Mouse (Mus musculus) left cerebral cortex, postnatal 25 days (tissue): ENCODE results near the gene Adgra3. TPM values are rescaled to one million over a fixed set of nuclear protein-coding genes. Genes with fewer than 3 reads are reported as not detected.

Experiments
- DNase-seq, 2 experiments: peaks; one replicate each; pipeline ENCODE4 v3.0.0; 2022; ENCODE audit warnings: low spot score in 2 of 2, mixed read lengths in 1 of 2
- intact Hi-C: fragments of 180-260 bp; cut with DNase I; formaldehyde crosslinking; loops from one replicate; pipeline ENCODE4 v1.15.1; 2025
- total RNA-seq, 2 experiments: library from RNA; stranded (reverse); gene quantifications; 2 replicates each; pipeline ENCODE4 v1.2.3; 2021

The Adgra3 gene
- total RNA-seq, 2 experiments from 2014 or later: 22.8 to 27.4 TPM

DNA sequence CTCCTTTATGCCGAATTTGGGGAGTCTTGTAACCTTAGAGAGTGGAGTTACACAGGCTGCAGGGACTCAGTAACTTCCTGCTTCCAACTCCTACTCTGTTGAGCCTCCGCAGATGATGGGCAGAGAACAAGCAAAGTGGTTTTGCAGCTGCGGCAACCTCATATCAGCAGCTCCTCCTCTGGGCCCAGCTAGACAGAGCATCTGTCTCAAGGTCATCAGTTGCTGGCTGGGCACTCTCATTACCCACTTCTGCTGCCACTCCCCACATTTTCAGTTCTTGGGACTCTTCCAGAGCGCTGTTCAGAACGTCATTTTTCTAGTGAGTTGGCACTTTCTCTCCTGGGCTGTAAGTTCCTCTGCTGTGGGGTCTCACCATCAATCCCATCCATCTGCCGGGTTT lies 24.6 kb downstream of the Adgra3 start:
- intact Hi-C loops: loop anchor here (5.0 kb wide), 1 partner anchor 37 kb away; no protein-coding TSS in a partner anchor
- no peak for DNase-seq

DNA sequence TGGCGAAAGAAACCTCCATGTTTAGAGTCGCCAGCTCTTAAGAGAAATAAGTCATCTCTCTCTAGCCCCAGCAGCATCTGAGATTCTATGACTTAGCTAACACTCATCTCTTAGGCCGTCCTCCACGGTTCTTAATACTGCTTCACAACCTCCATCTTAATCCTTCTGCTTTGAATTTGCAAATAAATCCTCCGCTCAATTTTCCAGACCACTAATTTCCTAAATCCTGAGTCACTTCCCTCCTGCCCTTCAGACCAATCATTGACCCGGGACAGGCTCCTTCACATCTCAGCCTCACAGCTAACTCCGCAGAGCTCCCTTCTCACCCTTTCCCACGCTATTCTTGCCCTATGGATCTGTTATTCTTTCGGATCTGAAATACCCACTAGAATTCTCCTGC lies 25.1 kb downstream of the Adgra3 start:
- intact Hi-C loops: loop anchor here (5.0 kb wide), 1 partner anchor 36 kb away; no protein-coding TSS in a partner anchor
- no peak for DNase-seq

DNA sequence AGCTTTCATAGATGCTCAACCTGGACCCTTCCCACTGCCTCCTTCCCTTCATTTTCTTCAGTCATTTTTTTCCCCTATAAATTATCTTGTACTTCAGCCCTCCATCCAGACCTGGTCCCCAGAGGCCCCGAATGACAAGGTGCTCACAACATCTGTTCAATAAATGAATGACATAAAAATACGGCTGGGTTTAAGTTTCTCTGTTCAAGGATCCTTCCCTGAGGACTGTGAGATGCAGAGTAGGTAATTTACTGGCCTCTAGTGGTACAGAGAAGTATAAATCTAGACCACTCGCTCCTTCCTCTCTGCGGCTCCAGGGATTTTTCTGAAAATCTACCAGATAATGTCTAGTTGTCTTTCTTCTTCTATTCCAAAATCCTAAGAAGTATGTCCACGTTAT lies 26.5 kb downstream of the Adgra3 start:
- peak; percentile 22 to 35 for DNase-seq
- intact Hi-C loops: loop anchor here (1.0 to 5.0 kb wide), 2 partner anchors 35 to 54 kb away; no protein-coding TSS in a partner anchor

DNA sequence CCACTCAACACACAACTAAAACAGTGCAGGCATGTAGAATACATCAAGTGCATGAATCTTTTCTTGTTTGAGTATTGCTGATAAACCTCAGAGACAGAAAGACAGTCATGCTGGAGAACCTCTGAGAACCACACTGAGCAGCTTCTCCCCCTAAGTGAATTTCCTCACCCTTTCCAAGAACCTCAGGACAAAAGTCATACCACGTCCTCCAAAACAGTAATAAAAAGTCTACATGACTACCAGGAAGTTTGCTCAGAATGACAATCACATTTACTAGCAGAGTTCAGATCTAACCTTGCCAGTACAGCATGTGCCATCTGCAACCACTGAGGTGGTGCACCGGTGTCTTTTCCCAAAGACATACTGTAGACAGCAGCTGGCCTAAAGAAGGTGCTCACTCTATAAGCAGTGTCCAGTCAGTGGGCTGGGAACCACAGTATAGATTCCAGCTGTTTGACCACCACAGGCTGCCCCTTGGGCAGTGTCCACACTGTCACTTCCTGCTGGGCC lies 27.0 kb downstream of the Adgra3 start:
- DNase-seq: no peak
- intact Hi-C loops: loop anchor here (1.0 to 5.0 kb wide), 2 partner anchors 35 to 54 kb away; no protein-coding TSS in a partner anchor

DNA sequence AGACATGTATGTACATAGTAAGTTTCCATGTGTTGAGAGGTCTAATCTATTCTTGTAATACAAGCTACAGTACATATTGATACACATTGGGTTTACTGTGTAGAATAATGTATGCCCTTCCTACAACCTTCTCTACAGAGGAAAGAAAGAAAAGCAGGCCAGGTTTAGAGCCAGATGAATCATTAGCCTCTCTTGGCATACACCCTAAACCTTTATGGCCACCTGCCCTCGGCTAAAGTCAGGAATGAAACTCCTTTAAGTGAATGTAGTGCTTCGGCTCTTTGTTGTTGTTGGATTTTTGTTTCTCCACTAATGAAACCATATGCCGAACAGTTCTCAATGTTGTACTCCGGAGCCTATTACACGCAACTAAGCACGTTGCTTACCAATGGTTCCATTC lies 27.5 kb downstream of the Adgra3 start:
- intact Hi-C loops: loop anchor here (5.0 kb wide), 1 partner anchor 34 kb away; no protein-coding TSS in a partner anchor

DNA sequence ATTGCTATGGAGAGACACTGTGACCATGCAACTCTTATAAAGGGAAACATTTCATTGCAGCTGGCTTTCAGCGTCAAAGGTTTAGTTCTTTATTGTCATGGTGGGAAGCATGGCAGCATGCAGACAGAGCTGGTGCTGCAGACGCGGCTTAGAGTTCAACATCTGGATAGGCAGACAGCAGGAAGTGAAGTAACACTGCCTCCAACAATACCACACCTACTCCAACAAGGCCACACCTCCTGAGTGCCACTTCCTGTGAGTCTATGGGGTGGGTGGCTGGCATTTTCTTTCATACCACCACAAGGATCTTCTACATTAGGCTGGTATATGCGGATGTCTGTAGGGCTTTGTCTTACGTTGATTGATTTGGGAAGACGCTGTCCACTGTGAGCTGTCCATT lies 29.1 kb downstream of the Adgra3 start:
- intact Hi-C loops: loop anchor here (5.0 kb wide), 1 partner anchor 32 kb away; no protein-coding TSS in a partner anchor
- DNase-seq: no peak

More for the DNA sequence above, 27.5 kb downstream of the Adgra3 start:
- no peak for DNase-seq

DNA sequence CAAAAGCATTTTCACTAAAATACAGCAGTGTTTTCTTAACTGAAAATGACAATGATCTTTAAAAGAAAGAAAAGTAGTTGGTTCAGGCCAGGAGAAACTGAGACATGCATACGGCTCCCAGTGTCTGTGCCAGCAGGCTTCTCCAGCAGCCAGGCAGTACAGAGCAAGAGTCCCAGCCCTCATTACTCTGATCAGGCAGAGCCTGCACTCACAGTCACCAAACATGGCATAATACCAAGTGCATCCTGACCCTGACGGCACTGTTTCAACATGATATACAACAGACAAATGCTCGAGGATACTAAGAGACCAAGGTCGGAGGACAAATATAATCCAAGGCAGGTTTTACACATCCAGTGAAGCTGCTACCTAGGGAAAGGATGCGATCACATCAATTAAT lies 31.2 kb downstream of the Adgra3 start:
- intact Hi-C loops: no loop called here
- no peak for DNase-seq

DNA sequence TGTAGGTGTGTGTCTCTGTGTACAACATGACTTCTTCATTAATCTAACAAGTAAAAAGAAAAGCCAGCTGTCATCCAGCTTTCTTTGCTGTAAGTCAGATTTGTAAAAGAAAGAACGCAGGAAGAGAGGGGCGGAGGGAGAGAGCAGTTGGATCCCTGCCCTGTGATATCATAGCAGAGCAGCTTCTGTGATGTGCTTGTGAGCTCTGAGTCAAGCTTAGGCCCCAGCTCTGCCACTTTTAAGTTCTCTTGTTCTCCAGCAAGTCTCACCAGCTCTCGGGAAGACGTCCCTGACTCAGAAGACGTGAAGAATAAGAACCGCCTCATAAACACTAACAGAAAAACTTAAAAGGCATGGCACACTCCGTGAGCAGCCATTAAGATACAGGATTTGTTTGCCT lies 31.8 kb downstream of the Adgra3 start:
- DNase-seq: peak in 1 of 2 experiments; percentile 24
- intact Hi-C loops: no loop called here

DNA sequence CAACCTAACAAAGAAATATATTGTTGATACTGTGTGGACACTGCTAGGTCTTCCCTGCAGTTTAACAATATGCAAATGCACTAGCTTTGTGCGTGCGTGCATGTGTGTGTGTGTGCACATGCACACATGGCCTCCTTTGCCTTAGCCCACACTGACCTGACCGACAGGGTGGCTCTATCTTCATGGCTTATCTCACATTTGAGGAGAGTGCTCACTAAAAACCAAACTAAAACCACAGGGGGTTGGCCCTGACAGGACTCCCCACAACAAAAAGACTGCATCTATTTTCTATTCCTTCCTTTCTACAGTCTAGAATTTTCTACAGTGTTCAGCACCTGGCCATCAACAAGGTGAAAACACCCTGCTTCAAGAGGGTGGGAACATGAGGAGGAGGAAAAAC lies 32.7 kb downstream of the Adgra3 start:
- intact Hi-C loops: no loop called here
- DNase-seq: no peak

DNA sequence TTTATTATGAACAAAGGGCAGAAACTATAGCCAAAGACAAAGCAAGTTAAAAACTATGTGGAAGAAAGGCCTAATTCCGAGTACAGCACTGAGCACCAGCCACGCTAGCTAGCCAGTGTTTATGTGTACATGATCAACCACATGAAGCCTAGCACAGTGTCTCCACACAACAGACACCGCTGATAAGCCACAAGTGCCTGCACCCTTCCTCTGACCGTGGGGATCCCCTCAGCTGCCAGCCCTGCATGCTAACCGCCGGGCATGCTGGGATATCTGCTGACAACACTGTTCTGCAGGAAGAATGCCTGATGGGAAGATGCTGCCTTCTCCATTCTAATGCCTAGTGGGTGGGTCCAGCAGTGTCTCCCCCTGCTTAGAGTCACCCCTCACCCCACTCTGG lies 34.7 kb downstream of the Adgra3 start:
- DNase-seq: no peak
- intact Hi-C loops: no loop called here

DNA sequence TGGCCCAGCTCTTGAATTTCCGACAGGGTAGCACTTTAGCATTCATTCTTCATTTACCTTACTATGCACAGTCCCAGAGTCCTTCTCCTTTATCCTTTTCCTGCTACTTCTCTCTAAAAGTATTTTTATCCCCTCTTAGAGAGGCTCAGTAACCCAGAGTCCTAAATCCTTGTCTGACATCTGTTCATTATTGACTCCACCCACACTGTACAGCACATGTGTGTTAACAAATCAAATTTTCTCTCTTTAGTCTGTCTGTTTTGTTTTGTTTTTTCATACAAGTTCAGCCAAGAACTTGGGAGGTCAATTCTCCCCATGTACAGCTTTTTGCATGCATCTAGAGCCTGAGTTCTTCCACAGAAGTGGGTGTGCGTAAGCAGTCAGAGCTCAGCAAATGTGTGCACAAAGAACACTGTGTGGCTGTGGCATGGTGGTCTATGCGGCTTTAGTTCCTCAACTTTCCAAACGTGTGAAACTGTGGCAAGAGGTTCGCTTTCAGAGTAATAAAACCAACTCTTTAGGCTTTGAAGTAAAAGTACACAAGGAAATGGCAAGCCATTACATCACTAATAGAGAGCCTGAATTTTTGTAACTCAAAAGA lies 42.7 kb downstream of the Adgra3 start:
- DNase-seq: no peak
- intact Hi-C loops: no loop called here

DNA sequence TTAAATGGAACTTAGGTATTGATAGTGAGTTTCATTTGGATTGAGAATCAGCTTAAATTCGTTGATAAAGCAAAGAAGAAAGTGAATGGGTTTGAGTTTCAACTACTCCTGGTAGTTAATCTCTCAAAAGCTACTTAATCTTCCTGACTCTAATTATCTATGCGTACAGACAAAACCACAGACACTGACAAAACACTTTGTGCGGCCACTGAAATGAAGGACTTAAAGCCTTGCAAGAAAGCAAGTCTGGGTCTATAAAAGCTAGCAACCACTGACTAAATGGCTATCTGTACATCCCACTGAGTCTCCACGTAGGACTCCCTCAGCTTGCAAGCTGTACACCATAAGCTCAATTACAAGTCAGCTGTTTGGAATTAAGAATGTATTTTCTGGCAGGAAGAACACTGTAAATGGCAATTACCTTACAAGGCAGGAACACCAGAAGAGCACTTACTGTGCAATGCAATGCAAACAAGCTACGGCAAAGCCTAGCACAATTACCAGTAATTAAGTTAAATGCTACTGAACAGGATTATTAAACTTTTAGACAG lies 43.6 kb downstream of the Adgra3 start:
- DNase-seq: no peak
- intact Hi-C loops: no loop called here

DNA sequence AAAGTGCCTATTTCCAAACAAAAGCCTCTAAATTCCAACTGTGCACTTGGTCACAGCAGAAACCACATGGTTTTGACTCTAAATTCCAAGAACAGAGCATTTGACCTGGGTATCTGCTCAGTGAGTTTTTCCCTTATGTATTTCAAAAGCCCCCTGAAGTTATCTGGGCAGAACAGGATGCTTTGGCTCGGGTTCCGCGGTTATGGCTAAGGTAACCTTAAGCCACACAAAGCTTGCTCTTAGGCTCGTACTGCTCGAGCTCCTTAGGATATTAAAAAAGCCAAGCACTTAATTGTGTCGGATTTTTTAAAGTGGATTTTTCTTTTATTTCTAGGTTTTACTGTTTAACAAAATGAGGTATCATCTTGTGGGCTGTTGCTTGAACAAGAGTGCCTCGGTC lies 44.1 kb downstream of the Adgra3 start:
- intact Hi-C loops: no loop called here
- no peak for DNase-seq

DNA sequence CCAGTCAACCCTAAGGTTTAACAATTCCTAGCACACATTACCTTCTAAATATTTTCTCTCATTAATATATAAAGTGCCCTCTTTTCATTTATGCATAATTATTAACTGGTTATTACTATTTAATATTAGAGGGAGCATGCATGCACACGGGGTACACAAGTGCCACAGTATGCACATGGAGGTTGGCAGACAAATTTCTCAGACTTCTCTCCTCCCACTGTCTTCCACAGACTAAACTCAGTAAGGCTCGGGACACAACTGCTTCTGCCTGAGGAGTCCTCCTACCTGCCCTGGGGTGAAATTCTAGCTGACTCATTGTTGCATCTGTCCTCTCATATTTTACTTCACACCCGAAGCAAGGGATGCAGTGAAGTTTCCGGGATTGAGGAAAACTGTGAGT lies 44.8 kb downstream of the Adgra3 start:
- DNase-seq: no peak
- intact Hi-C loops: no loop called here

DNA sequence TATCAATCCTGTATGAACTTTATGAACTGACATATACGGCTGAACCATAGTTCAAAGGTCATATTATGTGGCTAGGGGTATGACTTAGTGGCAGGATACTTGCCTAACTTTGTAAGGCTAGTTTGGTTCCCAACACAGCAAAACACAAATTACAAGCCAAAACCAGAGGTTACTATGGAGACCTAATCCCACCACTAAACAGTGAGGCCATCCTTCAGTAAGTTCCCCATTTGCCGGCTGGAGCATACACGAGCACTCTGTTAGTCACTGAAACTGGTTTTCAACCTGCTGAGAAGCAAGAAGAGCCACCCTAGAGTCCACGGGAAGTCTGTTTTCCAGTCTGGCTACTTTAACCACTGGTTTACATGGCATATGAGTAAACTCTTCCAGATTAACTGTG lies 50.0 kb downstream of the Adgra3 start:
- intact Hi-C loops: no loop called here
- DNase-seq: no peak

DNA sequence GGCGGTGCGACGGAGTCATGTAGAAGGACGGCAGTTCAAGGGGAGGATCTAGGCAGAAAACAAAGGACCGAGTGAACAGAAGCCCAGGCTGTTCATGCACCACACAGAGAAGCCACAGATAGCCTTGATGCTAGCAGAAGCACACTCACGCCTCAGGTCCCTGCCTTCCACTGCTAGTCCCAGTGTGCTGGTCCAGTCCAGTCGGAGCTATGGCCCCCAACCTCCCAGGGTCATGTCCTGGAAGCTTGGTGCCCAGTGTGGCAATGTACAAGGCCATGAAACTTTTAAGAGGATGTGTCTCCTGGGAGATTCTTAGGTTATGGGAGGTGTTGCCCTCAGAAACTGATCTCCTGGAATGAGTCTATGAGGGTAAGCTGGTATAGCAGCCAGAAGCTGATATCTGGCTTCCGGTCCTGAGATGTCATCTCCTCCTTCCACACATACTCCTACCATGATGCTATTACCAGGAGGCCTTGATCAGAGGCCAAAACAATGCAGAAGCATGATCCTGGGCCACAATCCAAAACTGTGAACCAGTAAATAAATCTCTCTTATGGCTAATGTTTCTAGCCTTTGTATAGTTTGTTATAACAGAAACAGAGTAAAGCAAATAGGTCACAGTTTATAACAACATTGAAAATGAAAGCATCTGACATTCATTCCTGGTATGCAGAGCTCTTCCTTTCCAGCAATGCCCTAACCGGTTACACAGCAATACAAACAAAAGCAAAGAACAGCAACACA lies 51.7 kb downstream of the Adgra3 start:
- no peak for DNase-seq
- intact Hi-C loops: no loop called here

DNA sequence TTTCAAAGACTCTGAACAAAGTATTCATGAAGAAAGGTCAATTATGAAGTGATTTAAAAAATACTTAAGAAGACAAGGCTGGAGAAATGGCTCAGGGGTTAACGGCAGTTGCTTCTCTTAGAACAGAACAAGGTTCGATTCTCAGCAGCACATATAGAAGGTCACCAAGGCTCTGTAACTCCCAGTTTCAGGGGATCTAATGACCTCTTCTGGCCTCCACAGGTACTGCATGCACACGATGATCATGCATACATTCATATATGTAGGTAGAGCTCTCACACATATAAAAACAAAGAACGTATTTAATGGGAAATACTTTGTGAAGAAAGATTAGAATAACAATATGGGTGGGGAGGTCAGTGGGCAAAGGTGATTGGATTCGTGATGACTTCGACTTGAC lies 56.5 kb downstream of the Adgra3 start:
- no peak for DNase-seq
- intact Hi-C loops: no loop called here

DNA sequence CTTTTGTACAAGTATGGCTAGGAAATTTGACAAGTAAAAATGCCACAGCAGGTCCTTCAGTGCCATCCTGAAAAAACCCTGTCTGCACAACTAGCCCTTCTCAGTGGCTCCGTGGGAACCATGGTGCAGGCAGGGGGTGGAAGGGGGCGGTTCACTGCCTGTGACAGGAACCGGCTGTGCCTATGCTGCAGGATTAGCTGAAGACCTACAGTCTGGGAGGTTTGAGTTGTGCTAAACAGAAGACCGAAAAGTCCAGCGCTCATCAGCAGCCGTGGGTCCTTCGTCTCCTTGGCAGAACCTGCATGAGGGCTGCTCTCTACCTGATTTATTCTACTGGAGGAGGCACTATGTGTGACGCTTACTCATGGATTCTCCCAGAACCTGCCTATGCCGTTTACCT lies 59.0 kb downstream of the Adgra3 start:
- intact Hi-C loops: loop anchor here (5.0 kb wide), 2 partner anchors 33 to 203 kb away; no protein-coding TSS in a partner anchor
- no peak for DNase-seq

DNA sequence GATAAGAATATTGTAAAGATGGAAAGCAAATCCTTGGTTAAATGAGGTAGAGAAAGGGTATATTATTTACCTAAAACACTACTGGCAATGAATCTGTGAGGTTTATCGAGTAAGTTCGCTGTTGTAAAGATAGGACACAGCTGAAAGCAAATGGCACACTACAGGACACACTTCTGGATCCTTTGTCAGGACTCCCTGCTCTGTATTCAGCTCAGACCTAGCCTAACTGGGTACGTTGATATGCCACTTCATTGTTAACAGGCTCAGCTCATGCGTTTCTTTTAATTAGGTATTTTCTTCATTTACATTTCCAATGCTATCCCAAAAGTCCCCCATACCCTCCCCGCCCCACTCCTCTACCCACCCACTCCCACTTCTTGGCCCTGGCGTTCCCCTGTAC lies 61.8 kb downstream of the Adgra3 start:
- no peak for DNase-seq
- intact Hi-C loops: loop anchor here (5.0 kb wide), 2 partner anchors 35 to 205 kb away; no protein-coding TSS in a partner anchor

DNA sequence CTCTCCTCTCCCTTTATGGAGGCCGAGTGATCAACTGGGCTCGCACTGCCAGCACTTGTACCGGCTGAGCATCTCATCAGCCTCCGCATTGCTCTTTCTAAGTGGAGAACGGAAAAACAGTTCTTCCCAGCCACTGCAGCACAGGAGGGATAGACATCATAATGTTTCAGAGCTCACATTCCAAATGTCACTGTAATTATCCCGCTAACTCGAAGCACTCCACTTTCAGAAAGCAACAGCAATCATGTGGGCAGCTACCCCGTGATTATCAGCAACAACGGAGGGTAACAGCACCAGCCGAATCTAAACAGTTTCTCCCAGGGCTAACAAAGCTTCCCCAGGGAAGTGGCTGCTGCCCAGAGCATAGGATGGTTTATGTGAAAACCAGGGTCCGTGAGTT lies 62.3 kb downstream of the Adgra3 start:
- intact Hi-C loops: loop anchor here (5.0 kb wide), 2 partner anchors 36 to 206 kb away; no protein-coding TSS in a partner anchor
- DNase-seq: peak; percentile 42 to 79
